Mouse (Mus musculus) adrenal gland, adult 2 months (tissue): ENCODE data around the gene Mpc2. TPM values are rescaled to one million over a fixed set of nuclear protein-coding genes. Genes with fewer than 3 reads are reported as not detected.
A peak's percentile ranks its signal among the peaks of the same experiment; 100 is the strongest.

Experiments used
- DNase-seq: peaks from one replicate; pipeline ENCODE4 v3.0.0; 2021
- long read RNA-seq: library from polyadenylated mRNA; stranded (forward); transcript quantifications from one replicate; pipeline ENCODE4 v2.0.0, GENCODE M21; 2021
- polyA plus RNA-seq: library from polyadenylated mRNA; depleted of rRNA; stranded (reverse); fragments of >200 nt; gene quantifications from 2 replicates; pipeline ENCODE4 v1.2.3, GENCODE M21; 2012; rRNA removed
- total RNA-seq, 2 experiments: library from RNA; stranded (reverse); gene quantifications; 2 replicates each; pipeline ENCODE4 v1.2.3; 2021

The Mpc2 gene
- total RNA-seq (100 to 1,000 TPM; 166 to 287 TPM), polyA plus RNA-seq (194 and 215 TPM in 2 replicates)
- long read RNA-seq, transcript Mpc2-201 (5 exons, 1,025 nt): major isoform, 241 of 251 reads
- long read RNA-seq, partial matches to known transcripts: 5 of 251 reads
- long read RNA-seq, other reads (novel, unspliced or antisense): 3 of 251 reads

GRCm38 (mm10) chr1:165460360-165460800 is at the start of gene Mpc2, which contains the start of gene Dcaf6:
Gene Mpc2 (plus strand): TSS chr1:165460637.
Gene Dcaf6 (minus strand): TSS chr1:165460475.
- peak; percentile 100 for DNase-seq

- DNase-seq: no peak
These were observed 39.0 kb upstream of the Mpc2 start for GRCm38 (mm10) chr1:165421357-165421915.

- no peak for DNase-seq
These were observed 34.2 kb upstream of the Mpc2 start for GRCm38 (mm10) chr1:165426254-165426653.

- peak; percentile 44 for DNase-seq
These were observed 27.6 kb upstream of the Mpc2 start for GRCm38 (mm10) chr1:165432883-165433282.

GRCm38 (mm10) chr1:165438289-165439021 is 22.0 kb upstream of the Mpc2 start:
- DNase-seq: no peak

- no peak for DNase-seq
These were observed 19.6 kb upstream of the Mpc2 start for GRCm38 (mm10) chr1:165440788-165441187.

- DNase-seq: no peak
These were observed 19.2 kb upstream of the Mpc2 start for GRCm38 (mm10) chr1:165441201-165441600.

GRCm38 (mm10) chr1:165441719-165442118 is 18.7 kb upstream of the Mpc2 start:
- no peak for DNase-seq

GRCm38 (mm10) chr1:165459041-165459502 is 1.4 kb upstream of the Mpc2 start:
- no peak for DNase-seq

GRCm38 (mm10) chr1:165459503-165460181 is 795 bp upstream of the Mpc2 start:
- DNase-seq: peak; percentile 74

GRCm38 (mm10) chr1:165460801-165461377 is 452 bp downstream of the Mpc2 start:
- DNase-seq: peak; percentile 100

- no peak for DNase-seq
These were observed 1.2 kb downstream of the Mpc2 start for GRCm38 (mm10) chr1:165461681-165462080.

- no peak for DNase-seq
These were observed 2.4 kb downstream of the Mpc2 start for GRCm38 (mm10) chr1:165462861-165463260.

- no peak for DNase-seq
These were observed 4.1 kb downstream of the Mpc2 start for GRCm38 (mm10) chr1:165464574-165464973.

- DNase-seq: no peak
These were observed 8.5 kb downstream of the Mpc2 start for GRCm38 (mm10) chr1:165468971-165469370.

- DNase-seq: no peak
These were observed 9.3 kb downstream of the Mpc2 start for GRCm38 (mm10) chr1:165469717-165470116.

GRCm38 (mm10) chr1:165471490-165471889 is 11.1 kb downstream of the Mpc2 start:
- DNase-seq: no peak

GRCm38 (mm10) chr1:165484688-165485233 is 24.3 kb downstream of the Mpc2 start, which contains the start of gene Adcy10:
Gene Adcy10 (plus strand): TSS chr1:165485183.
- DNase-seq: peak; percentile 30

- DNase-seq: no peak
These were observed 25.7 kb downstream of the Mpc2 start for GRCm38 (mm10) chr1:165486108-165486507.

GRCm38 (mm10) chr1:165489197-165489596 is 28.8 kb downstream of the Mpc2 start:
- DNase-seq: no peak

GRCm38 (mm10) chr1:165498856-165499255 is 38.4 kb downstream of the Mpc2 start:
- DNase-seq: no peak
